Mouse (Mus musculus) liver, embryonic 15.5 days (tissue): ENCODE measurements around the gene Bpifb9b. TPM values are rescaled to one million over a fixed set of nuclear protein-coding genes. Genes with fewer than 3 reads are reported as not detected.
"Not testable (repeated sequence)": the region's sequence is repeated elsewhere in the genome, so short reads cannot be mapped to it uniquely, and the experiment has no call there.

ENCODE experiments used
- ATAC-seq: fragments of 200-750 bp; cut with Nextera tagmentation; 2 replicates; pipeline ENCODE4 v1.8.0; 2017; ENCODE audit warnings: moderate number of reproducible peaks, mild to moderate bottlenecking, moderate library complexity; ENCODE audit not compliant: insufficient read depth
- H3K27ac ChIP-seq: fragments of 300-500 bp; sonication (generic); replicated peaks from 2 replicates; pipeline ENCODE4 v1.5.1; 2015; ENCODE audit warnings: mild to moderate bottlenecking, inconsistent platforms
- H3K27me3 ChIP-seq: fragments of 300-500 bp; sonication (generic); 2 replicates; pipeline ENCODE4 v1.6.1; 2015; ENCODE audit warnings: mild to moderate bottlenecking, inconsistent platforms
- H3K36me3 ChIP-seq: fragments of 300-500 bp; sonication (generic); replicated peaks from 2 replicates; pipeline ENCODE4 v1.6.1; 2015; ENCODE audit warnings: moderate library complexity, mild to moderate bottlenecking, inconsistent platforms
- H3K4me1 ChIP-seq: fragments of 300-500 bp; sonication (generic); replicated peaks from 2 replicates; pipeline ENCODE4 v1.6.1; 2015; ENCODE audit warnings: inconsistent platforms
- H3K4me2 ChIP-seq: fragments of 300-500 bp; sonication (generic); 2 replicates; pipeline ENCODE4 v1.6.1; 2015; ENCODE audit warnings: moderate library complexity, mild to moderate bottlenecking, inconsistent platforms
- H3K4me3 ChIP-seq: fragments of 300-500 bp; sonication (generic); replicated peaks from 2 replicates; pipeline ENCODE4 v1.5.1; 2015; ENCODE audit warnings: mild to moderate bottlenecking, inconsistent platforms
- H3K9ac ChIP-seq: fragments of 300-500 bp; sonication (generic); 2 replicates; pipeline ENCODE4 v1.6.1; 2015; ENCODE audit warnings: moderate library complexity, mild to moderate bottlenecking, inconsistent platforms
- H3K9me3 ChIP-seq: fragments of 300-500 bp; sonication (generic); replicated peaks from 2 replicates; pipeline ENCODE4 v1.6.1; 2016; ENCODE audit warnings: inconsistent platforms
- WGBS: fragments of 180-500 bp; shearing (Covaris S2); methylation state at CpG from one replicate; pipeline ENCODE4 v1.1.7; 2015; ENCODE audit warnings: mixed read lengths; ENCODE audit not compliant: insufficient replicate concordance; 5-methylcytosine and 5-hydroxymethylcytosine counted together
- polyA plus RNA-seq: library from polyadenylated mRNA; unstranded; fragments of >200 nt; fragmentation: Nextera tagmentation; extraction: Ambion mirVana; gene quantifications from 2 replicates; pipeline ENCODE4 v1.2.1, GENCODE M21; 2015

Bpifb9b gene
- polyA plus RNA-seq, 1 experiment from 2014 or later, result not detected

DNA sequence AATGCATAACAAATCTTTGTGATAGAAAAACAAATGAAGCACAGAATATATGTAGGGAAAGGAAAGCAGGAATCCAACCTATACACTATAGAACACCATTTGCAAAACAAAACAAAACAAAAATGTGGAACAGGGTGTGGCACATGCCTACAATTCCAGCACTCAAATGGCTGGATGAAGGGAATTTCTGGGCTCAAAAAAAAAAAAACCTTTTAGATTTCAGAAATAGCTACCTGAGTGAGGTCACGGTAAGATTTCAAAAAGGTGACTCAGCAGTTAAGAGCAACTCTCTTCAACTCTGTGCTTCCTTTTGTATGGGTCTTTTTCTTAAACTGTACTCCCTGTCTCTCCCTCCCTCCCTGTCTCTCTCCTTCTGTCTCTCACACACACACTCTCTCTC lies 31.1 kb downstream of the Bpifb9b start:
- Histone ChIP-seq H3K4me2 (no peak overlapping the region), H3K36me3 (peaks cover 49% of the 10 kb centered on the region), H3K9ac (no peak overlapping the region), H3K4me1 (no peaks in the 10 kb centered on the region), H3K4me3 (no peak overlapping the region), H3K9me3 (no peaks in the 10 kb centered on the region), H3K27me3 (no peaks in the 10 kb centered on the region), H3K27ac (no peak overlapping the region)
- WGBS, result 64% methylated on average over 1 of the region's 1 CpGs
- no peak for ATAC-seq

DNA sequence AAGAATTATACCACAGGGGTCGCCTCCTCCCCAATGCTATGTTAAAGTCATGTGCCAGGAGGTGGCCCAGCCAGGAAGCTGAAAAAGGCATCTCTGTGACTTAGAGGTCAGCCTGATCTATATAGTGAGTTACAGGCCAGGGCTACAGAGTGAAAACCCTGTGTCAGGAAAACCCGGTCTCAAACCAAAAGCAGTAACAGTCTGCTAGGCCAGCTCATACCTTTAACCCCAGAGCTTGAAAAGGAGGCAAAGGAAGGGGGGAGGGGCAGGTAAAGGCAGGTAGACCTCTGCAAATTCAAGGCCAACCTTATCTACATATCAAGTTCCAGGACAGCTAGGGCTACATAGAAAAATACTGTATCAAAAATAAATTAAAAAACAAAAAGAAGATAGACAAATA lies 32.3 kb downstream of the Bpifb9b start:
- H3K36me3 ChIP-seq, result peaks cover 51% of the 10 kb centered on the region
- no peaks in the 10 kb centered on the region for H3K9me3 ChIP-seq
- no peak overlapping the region for H3K9ac ChIP-seq
- no peak for ATAC-seq
- H3K4me1 ChIP-seq, result no peaks in the 10 kb centered on the region
- WGBS, result 60% methylated on average over 2 of the region's 2 CpGs
- H3K4me3 ChIP-seq, result no peak overlapping the region
- no peak overlapping the region for H3K4me2 ChIP-seq
- H3K27me3 ChIP-seq, result no peaks in the 10 kb centered on the region
- no peak overlapping the region for H3K27ac ChIP-seq

GRCm38 (mm10) chr2:154348152-154348551 lies 41.1 kb downstream of the Bpifb9b start:
- no peak for ATAC-seq
- Histone ChIP-seq H3K36me3 (peaks cover 69% of the 10 kb centered on the region), H3K4me1 (no peaks in the 10 kb centered on the region), H3K9ac (no peak overlapping the region), H3K4me2 (no peak overlapping the region), H3K27ac (0 out of 2 replicates have a peak overlapping the region, but pooled peaks have one; percentile 9), H3K27me3 (no peaks in the 10 kb centered on the region), H3K4me3 (no peak overlapping the region), H3K9me3 (no peaks in the 10 kb centered on the region)
- WGBS, result 66% methylated on average over 3 of the region's 3 CpGs

DNA sequence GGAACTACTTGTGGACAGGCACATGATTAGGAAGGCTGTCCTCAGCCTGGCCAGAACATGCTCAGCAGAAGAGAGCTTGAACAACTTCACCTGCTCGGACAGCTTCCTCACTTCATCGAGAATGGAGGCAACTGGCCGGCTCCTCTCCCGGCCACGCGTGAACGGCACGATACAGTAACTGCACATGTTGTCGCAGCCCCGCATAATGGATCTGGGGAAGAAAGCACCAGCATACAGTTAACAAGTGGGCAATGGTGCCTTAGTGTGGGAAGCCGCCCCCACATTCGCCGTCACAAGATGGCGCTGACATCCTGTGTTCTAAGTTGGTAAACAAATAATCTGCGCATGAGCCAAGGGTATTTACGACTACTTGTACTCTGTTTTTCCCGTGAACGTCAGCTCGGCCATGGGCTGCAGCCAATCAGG lies 47.0 kb downstream of the Bpifb9b start:
- H3K4me1 ChIP-seq, H3K27me3 ChIP-seq, H3K9me3 ChIP-seq: not testable (repeated sequence)
- peak overlapping the region; percentile 54 for H3K4me3 ChIP-seq
- peak; percentile 68 for ATAC-seq
- peaks cover 34% of the 10 kb centered on the region for H3K36me3 ChIP-seq
- H3K9ac ChIP-seq, result peak overlapping the region; percentile 54
- peak overlapping the region; percentile 79 for H3K27ac ChIP-seq
- peak overlapping the region; percentile 32 for H3K4me2 ChIP-seq
- WGBS, result 81% methylated on average over 15 of the region's 19 CpGs

- 74% methylated on average over 1 of the region's 1 CpGs for WGBS
- no peak for ATAC-seq
- Histone ChIP-seq H3K4me3 (no peak overlapping the region), H3K27me3 (no peaks in the 10 kb centered on the region), H3K4me1 (peaks cover 8% of the 10 kb centered on the region; the same call in 1 of the 2 replicates), H3K27ac (no peak overlapping the region), H3K9ac (no peak overlapping the region), H3K36me3 (peaks cover 47% of the 10 kb centered on the region), H3K4me2 (no peak overlapping the region), H3K9me3 (no peaks in the 10 kb centered on the region)
Observed at GRCm38 (mm10) chr2:154367510-154367909, 60.5 kb downstream of the Bpifb9b start.

Other genes starting within 250 kb of the Bpifb9b start
- not detected in 2 replicates for gene Bpifa3, start 176.9 kb upstream of the Bpifb9b start, polyA plus RNA-seq
- not detected in 2 replicates for gene Bpifa1, start 164.3 kb upstream of the Bpifb9b start, polyA plus RNA-seq
- gene Bpifa5, start 144.6 kb upstream of the Bpifb9b start, polyA plus RNA-seq, result not detected in 2 replicates
- 0.21 and 0.36 TPM in 2 replicates for gene Bpifb1, start 116.4 kb upstream of the Bpifb9b start, polyA plus RNA-seq
- not detected in 2 replicates for gene Bpifb5, start 83.5 kb upstream of the Bpifb9b start, polyA plus RNA-seq
- gene Bpifb9a, start 49.4 kb upstream of the Bpifb9b start, polyA plus RNA-seq, result not detected in 2 replicates
- gene Cdk5rap1, start 65.8 kb downstream of the Bpifb9b start, polyA plus RNA-seq, result 12.6 and 12.8 TPM in 2 replicates
- gene Snta1, start 100.9 kb downstream of the Bpifb9b start, polyA plus RNA-seq, result 2.9 and 3.4 TPM in 2 replicates
- gene Cbfa2t2, start 129.3 kb downstream of the Bpifb9b start, polyA plus RNA-seq, result 6.7 and 8.3 TPM in 2 replicates
- gene 1700003F12Rik, start 239.9 kb downstream of the Bpifb9b start, polyA plus RNA-seq, result 1.0 and 1.9 TPM in 2 replicates
- gene Actl10, start 244.5 kb downstream of the Bpifb9b start, polyA plus RNA-seq, result 0.07 TPM in 1 of 2 replicates, not detected in the other